Mouse (Mus musculus) lung, embryonic 14.5 days (tissue): ENCODE results near the gene Gpr65. TPM values are rescaled to one million over a fixed set of nuclear protein-coding genes. Genes with fewer than 3 reads are reported as not detected.

Experiments
- ATAC-seq: fragments of 200-750 bp; cut with Nextera tagmentation; 2 replicates; pipeline ENCODE4 v1.8.0; 2017; ENCODE audit warnings: mild to moderate bottlenecking, moderate TSS enrichment, moderate library complexity; ENCODE audit not compliant: insufficient read depth
- DNase-seq: peaks from one replicate; pipeline ENCODE4 v3.0.0-alpha.2; 2015
- H3K27ac ChIP-seq: fragments of 300-500 bp; sonication (generic); 2 replicates; pipeline ENCODE4 v1.5.1; 2014; ENCODE audit warnings: low read depth, mild to moderate bottlenecking, moderate library complexity
- H3K27me3 ChIP-seq: fragments of 300-500 bp; sonication (generic); 2 replicates; pipeline ENCODE4 v1.6.1; 2014; ENCODE audit warnings: low read length, control low read depth; ENCODE audit not compliant: insufficient read depth
- H3K36me3 ChIP-seq: fragments of 300-500 bp; sonication (generic); 2 replicates; pipeline ENCODE4 v1.6.1; 2014; ENCODE audit warnings: control low read depth; ENCODE audit not compliant: insufficient read depth
- H3K4me1 ChIP-seq: fragments of 300-500 bp; sonication (generic); 2 replicates; pipeline ENCODE4 v1.6.1; 2014; ENCODE audit warnings: antibody characterized with exemption, control low read depth; ENCODE audit not compliant: insufficient read depth
- H3K4me2 ChIP-seq: fragments of 300-500 bp; sonication (generic); 2 replicates; pipeline ENCODE4 v1.6.1; 2014; ENCODE audit warnings: mild to moderate bottlenecking
- H3K4me3 ChIP-seq: fragments of 300-500 bp; sonication (generic); 2 replicates; pipeline ENCODE4 v1.5.1; 2014; ENCODE audit warnings: low read depth, low read length
- H3K9ac ChIP-seq: fragments of 300-500 bp; sonication (generic); 2 replicates; pipeline ENCODE4 v1.6.1; 2014
- H3K9me3 ChIP-seq: fragments of 300-500 bp; sonication (generic); 2 replicates; pipeline ENCODE4 v1.6.1; 2016; ENCODE audit warnings: low read depth, low read length, control low read depth
- CTCF ChIP-seq: IDR thresholded peaks from 2 replicates; pipeline ENCODE4 v1.5.1; 2016; ENCODE audit warnings: antibody characterized with exemption, low read depth
- WGBS: fragments of 180-500 bp; shearing (Covaris S2); extraction: QIAGEN DNeasy Blood & Tissue Kit; methylation state at CpG from one replicate; pipeline ENCODE4 v1.1.7; 2014; 5-methylcytosine and 5-hydroxymethylcytosine counted together
- polyA plus RNA-seq: library from polyadenylated mRNA; unstranded; fragments of >200 nt; fragmentation: Nextera tagmentation; extraction: Ambion mirVana; gene quantifications from 2 replicates; pipeline ENCODE4 v1.2.1, GENCODE M21; 2014

The Gpr65 gene
- polyA plus RNA-seq, 1 experiment from 2014 or later, result 0.84 TPM

- no peak overlapping the region for H3K27ac ChIP-seq
- H3K27me3 ChIP-seq, result no peaks in the 10 kb centered on the region
- H3K9ac ChIP-seq, result no peak overlapping the region
- no peak for DNase-seq
- no peak overlapping the region for H3K4me2 ChIP-seq
- TF ChIP-seq CTCF, result no peak
- no peak overlapping the region for H3K4me3 ChIP-seq
- no peaks in the 10 kb centered on the region for H3K4me1 ChIP-seq
- no peak for ATAC-seq
- H3K9me3 ChIP-seq, result no peaks in the 10 kb centered on the region
- WGBS, result 77% methylated on average over 9 of the region's 9 CpGs
- H3K36me3 ChIP-seq, result no peaks in the 10 kb centered on the region
Observed at GRCm38 (mm10) chr12:98265697-98266096, 2.7 kb upstream of the Gpr65 start.

- peak overlapping the region; percentile 13 for H3K4me3 ChIP-seq
Observed at GRCm38 (mm10) chr12:98269791-98270745, 1.6 kb downstream of the Gpr65 start.

GRCm38 (mm10) chr12:98270810-98271566, 2.6 kb downstream of the Gpr65 start:
- H3K9ac ChIP-seq, result no peak overlapping the region
- H3K4me2 ChIP-seq, result peak overlapping the region; percentile 53
- no peaks in the 10 kb centered on the region for H3K4me1 ChIP-seq
- no peaks in the 10 kb centered on the region for H3K27me3 ChIP-seq
- no peaks in the 10 kb centered on the region for H3K36me3 ChIP-seq
- H3K9me3 ChIP-seq, result no peaks in the 10 kb centered on the region
- no peak overlapping the region for H3K27ac ChIP-seq
- peak overlapping the region; percentile 13; the same call in 1 of the 2 replicates for H3K4me3 ChIP-seq
- TF ChIP-seq CTCF, result no peak
- ATAC-seq (no peak), DNase-seq (no peak)
- 26% methylated on average over 12 of the region's 12 CpGs for WGBS

More at GRCm38 (mm10) chr12:98269791-98270745, 1.6 kb downstream of the Gpr65 start:
- no peaks in the 10 kb centered on the region for H3K4me1 ChIP-seq
- no peak overlapping the region for H3K9ac ChIP-seq
- no peaks in the 10 kb centered on the region for H3K9me3 ChIP-seq
- H3K4me2 ChIP-seq, result peak overlapping the region; percentile 53
- no peaks in the 10 kb centered on the region for H3K27me3 ChIP-seq
- H3K36me3 ChIP-seq, result no peaks in the 10 kb centered on the region
- ATAC-seq (no peak), DNase-seq (peak; percentile 23)
- TF ChIP-seq CTCF, result no peak
- H3K27ac ChIP-seq, result no peak overlapping the region
- WGBS, result 23% methylated on average over 17 of the region's 17 CpGs

DNA sequence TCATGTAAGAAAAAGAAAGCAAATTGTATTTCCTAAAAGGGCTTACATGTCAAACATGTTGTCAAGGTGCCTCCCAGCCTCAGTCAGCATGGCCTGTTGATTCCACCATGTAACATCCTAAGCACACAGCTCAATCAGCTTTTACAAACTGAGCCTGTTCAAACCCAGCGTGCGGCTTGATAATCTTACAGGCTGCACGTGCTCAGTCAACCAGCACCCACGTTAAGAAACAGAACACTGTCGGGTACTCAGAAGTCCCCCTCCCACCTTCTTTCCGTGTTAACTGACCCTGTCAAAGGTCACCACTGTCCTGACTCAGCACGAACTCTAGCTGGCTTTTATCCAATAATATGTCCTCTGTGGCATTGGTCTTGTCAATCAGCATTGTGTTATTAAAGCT, 4.0 kb downstream of the Gpr65 start:
- H3K4me1 ChIP-seq, result no peaks in the 10 kb centered on the region
- no peaks in the 10 kb centered on the region for H3K36me3 ChIP-seq
- H3K9ac ChIP-seq, result no peak overlapping the region
- H3K4me3 ChIP-seq, result no peak overlapping the region
- H3K4me2 ChIP-seq, result no peak overlapping the region
- H3K27ac ChIP-seq, result no peak overlapping the region
- no peaks in the 10 kb centered on the region for H3K27me3 ChIP-seq
- no peak for TF ChIP-seq CTCF
- 44% methylated on average over 7 of the region's 7 CpGs for WGBS
- ATAC-seq (no peak), DNase-seq (no peak)
- H3K9me3 ChIP-seq, result no peaks in the 10 kb centered on the region

GRCm38 (mm10) chr12:98280530-98280929, 12.1 kb downstream of the Gpr65 start:
- Histone ChIP-seq H3K9me3 (no peaks in the 10 kb centered on the region), H3K4me2 (no peak overlapping the region), H3K27ac (no peak overlapping the region), H3K4me1 (no peaks in the 10 kb centered on the region), H3K9ac (no peak overlapping the region), H3K27me3 (no peaks in the 10 kb centered on the region), H3K4me3 (no peak overlapping the region), H3K36me3 (no peaks in the 10 kb centered on the region)
- TF ChIP-seq CTCF, result peak; percentile 83
- no peak; the same call in 1 of the 2 replicates for ATAC-seq
- 27% methylated on average over 5 of the region's 5 CpGs for WGBS
- peak; percentile 81 for DNase-seq

- ATAC-seq (no peak), DNase-seq (no peak)
- Histone ChIP-seq H3K27me3 (no peaks in the 10 kb centered on the region), H3K9me3 (no peaks in the 10 kb centered on the region), H3K36me3 (no peaks in the 10 kb centered on the region), H3K27ac (no peak overlapping the region), H3K9ac (no peak overlapping the region), H3K4me1 (no peaks in the 10 kb centered on the region), H3K4me2 (no peak overlapping the region), H3K4me3 (no peak overlapping the region)
- WGBS, result 70% methylated on average over 8 of the region's 8 CpGs
- TF ChIP-seq CTCF, result no peak
Observed at GRCm38 (mm10) chr12:98280996-98281395, 12.6 kb downstream of the Gpr65 start.

- ATAC-seq (no peak; the same call in 1 of the 2 replicates), DNase-seq (no peak)
- H3K27me3 ChIP-seq, result no peaks in the 10 kb centered on the region
- TF ChIP-seq CTCF, result no peak
- WGBS, result 74% methylated on average over 14 of the region's 14 CpGs
- no peak overlapping the region for H3K4me3 ChIP-seq
- no peaks in the 10 kb centered on the region for H3K9me3 ChIP-seq
- no peaks in the 10 kb centered on the region for H3K36me3 ChIP-seq
- H3K27ac ChIP-seq, result no peak overlapping the region
- H3K4me2 ChIP-seq, result no peak overlapping the region
- H3K4me1 ChIP-seq, result no peaks in the 10 kb centered on the region
- no peak overlapping the region for H3K9ac ChIP-seq
Observed at GRCm38 (mm10) chr12:98282776-98283486, 14.5 kb downstream of the Gpr65 start.
